In the genomic region with DNA sequence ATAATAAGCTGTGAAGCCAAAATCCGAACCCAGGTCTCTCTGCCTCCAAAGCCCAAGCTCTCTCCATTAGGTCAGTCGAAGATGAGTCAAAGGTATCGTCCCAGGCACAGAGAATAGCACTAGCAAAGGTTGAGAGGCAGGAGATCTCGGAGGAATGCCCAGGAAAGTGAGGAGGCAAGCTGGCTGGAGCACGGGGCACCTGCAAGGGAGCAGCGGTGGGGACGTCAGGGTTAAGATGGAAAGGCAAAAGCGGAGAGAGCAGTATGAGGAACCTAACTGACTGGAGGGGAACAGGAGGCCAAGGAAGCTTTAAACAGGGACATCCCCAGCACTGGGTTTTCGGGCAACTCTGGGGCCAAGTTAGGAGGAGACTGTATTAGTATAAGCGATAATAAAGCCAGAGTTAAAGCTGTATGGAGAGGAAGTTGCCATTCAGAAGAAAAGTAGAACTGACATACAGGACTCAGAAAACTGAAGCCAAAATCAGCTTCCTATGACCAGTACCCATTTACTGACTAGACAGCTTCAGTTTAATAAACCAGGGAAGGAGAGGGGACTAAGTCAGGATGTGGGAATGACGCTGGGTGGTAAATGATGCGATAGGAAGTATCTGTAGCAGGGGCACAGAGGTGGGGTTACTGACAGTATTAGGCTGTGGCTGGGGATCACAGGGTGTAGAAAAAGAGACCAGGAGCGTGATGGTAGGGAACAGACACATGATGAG, we compare ENCODE assay signal across 8 mouse cellular contexts. TPM values are rescaled to one million over a fixed set of nuclear protein-coding genes. Genes with fewer than 3 reads are reported as not detected.
DNase-seq lines count a peak whose midpoint lies in the region; ATAC-seq and TF ChIP-seq lines count a peak whose summit lies in the region.

No protein-coding gene starts in this region.

- no peak overlapping the region for H3K9ac ChIP-seq in neural tube, embryonic 11.5 days (ENCODE audit: low read length)
- H3K9ac ChIP-seq in liver, adult 2 months (ENCODE audit: low read depth, low read length) = peak overlapping the region; percentile 28
- no peak overlapping the region; the same call in 1 of the 2 replicates for H3K9ac ChIP-seq in stomach, embryonic 14.5 days (replicated peaks; ENCODE audit: low read depth, low read length)

- peaks cover 61% of the 10 kb centered on the region for H3K4me1 ChIP-seq in erythroblast, embryonic 14.5 days (ENCODE audit: control insufficient read depth)
- peaks cover 38% of the 10 kb centered on the region for H3K4me1 ChIP-seq in neural tube, embryonic 11.5 days (ENCODE audit: control insufficient read depth, insufficient read depth, low read length)
- peaks cover 24% of the 10 kb centered on the region for H3K4me1 ChIP-seq in liver, adult 2 months (ENCODE audit: control insufficient read depth, insufficient read depth, low read length)
- H3K4me1 ChIP-seq in stomach, embryonic 14.5 days (ENCODE audit: control insufficient read depth, insufficient read depth, low read length) = peaks cover 48% of the 10 kb centered on the region

- peak overlapping the region; percentile 82 for H3K4me3 ChIP-seq in erythroblast, embryonic 14.5 days (replicated peaks)
- H3K4me3 ChIP-seq in neural tube, embryonic 11.5 days (ENCODE audit: low read depth, low read length) = no peak overlapping the region
- H3K4me3 ChIP-seq in liver, adult 2 months (ENCODE audit: insufficient read depth, low read depth, low read length) = peak overlapping the region; percentile 28
- H3K4me3 ChIP-seq in stomach, embryonic 14.5 days (ENCODE audit: low read depth, low read length) = peak overlapping the region; percentile 82

- no peak for TF ChIP-seq CTCF in liver, adult 2 months (IDR thresholded peaks at IDR 0.05; ENCODE audit: low read depth, low read length)

- TF ChIP-seq POLR2A in liver, adult 2 months (IDR thresholded peaks at IDR 0.05; ENCODE audit: extremely low read depth, insufficient read depth, low read length) = no peak

- peaks cover 66% of the 10 kb centered on the region for H3K36me3 ChIP-seq in erythroblast, embryonic 14.5 days (ENCODE audit: control insufficient read depth)
- peaks cover 8% of the 10 kb centered on the region; the same call in 1 of the 2 replicates for H3K36me3 ChIP-seq in neural tube, embryonic 11.5 days (ENCODE audit: control insufficient read depth, insufficient read depth, low read length)
- peaks cover 23% of the 10 kb centered on the region for H3K36me3 ChIP-seq in liver, adult 2 months (ENCODE audit: control insufficient read depth, insufficient read depth, low read length)
- H3K36me3 ChIP-seq in stomach, embryonic 14.5 days (ENCODE audit: control insufficient read depth, insufficient read depth, low read length) = peaks cover 27% of the 10 kb centered on the region

- H3K9me3 ChIP-seq in erythroblast, embryonic 14.5 days (ENCODE audit: control insufficient read depth, low read length) = no peaks in the 10 kb centered on the region
- H3K9me3 ChIP-seq in neural tube, embryonic 11.5 days (ENCODE audit: control insufficient read depth, low read length) = no peaks in the 10 kb centered on the region
- H3K9me3 ChIP-seq in stomach, embryonic 14.5 days (ENCODE audit: control insufficient read depth, low read depth, low read length) = no peaks in the 10 kb centered on the region

- H3K27ac ChIP-seq in neural tube, embryonic 11.5 days (ENCODE audit: low read depth, low read length) = no peak overlapping the region
- peak overlapping the region; percentile 60 for H3K27ac ChIP-seq in liver, adult 2 months (replicated peaks; ENCODE audit: insufficient read depth, low read depth, low read length)
- H3K27ac ChIP-seq in stomach, embryonic 14.5 days (ENCODE audit: low read length) = peak overlapping the region; percentile 11; the same call in 1 of the 2 replicates

- no peaks in the 10 kb centered on the region for H3K27me3 ChIP-seq in erythroblast, embryonic 14.5 days (ENCODE audit: control insufficient read depth)
- no peaks in the 10 kb centered on the region for H3K27me3 ChIP-seq in neural tube, embryonic 11.5 days (ENCODE audit: control insufficient read depth, insufficient read depth, low read length)
- H3K27me3 ChIP-seq in liver, adult 2 months (ENCODE audit: control insufficient read depth, insufficient read depth, low read length) = no peaks in the 10 kb centered on the region
- no peaks in the 10 kb centered on the region for H3K27me3 ChIP-seq in stomach, embryonic 14.5 days (ENCODE audit: control insufficient read depth, insufficient read depth, low read length)

- H3K79me2 ChIP-seq in liver, adult 2 months (ENCODE audit: control insufficient read depth, insufficient read depth, low read length) = peaks cover 23% of the 10 kb centered on the region

- WGBS in neural tube, embryonic 11.5 days = 74% methylated on average over 13 of the region's 13 CpGs
- WGBS in liver, adult 2 months = 70% methylated on average over 13 of the region's 13 CpGs
- WGBS in stomach, embryonic 14.5 days = 59% methylated on average over 13 of the region's 13 CpGs

- DNase-seq in neural tube, embryonic 11.5 days (ENCODE audit: low spot score) = no peak
- DNase-seq in neural tube, embryonic 10.5 days (ENCODE audit: extremely low spot score, low spot score) = no peak
- peak; percentile 26 for DNase-seq in liver, adult 2 months (ENCODE audit: extremely low read depth, low read depth, low spot score)
- DNase-seq in gastrocnemius, postnatal 4 days (ENCODE audit: low spot score in 2 of 2) = no peak

- H3K4me2 ChIP-seq in neural tube, embryonic 11.5 days (ENCODE audit: low read depth) = peak overlapping the region; percentile 69; the same call in 1 of the 2 replicates
- peak overlapping the region; percentile 82 for H3K4me2 ChIP-seq in stomach, embryonic 14.5 days (replicated peaks; ENCODE audit: low read depth, low read length)

- no peak for ATAC-seq in erythroblast, adult 5-6 weeks (replicated peaks; ENCODE audit: low FRiP score, poor library complexity, severe bottlenecking)
- ATAC-seq in neural tube, embryonic 11.5 days (ENCODE audit: insufficient read depth, low FRiP score, low TSS enrichment) = no peak
- ATAC-seq in stomach, embryonic 14.5 days (ENCODE audit: insufficient number of reproducible peaks, insufficient read depth, low FRiP score, low read depth) = no peak
- ATAC-seq in cerebellum, adult (ENCODE audit: insufficient number of reproducible peaks, low FRiP score, low TSS enrichment) = no peak

RNA-seq across cellular contexts. Expression of gene Creb3, which starts 2.5 kb away (rescaled TPM):
- polyA plus RNA-seq in erythroblast, embryonic 14.5 days (2012) = 0.10 and 0.20 TPM in 2 replicates
- total RNA-seq in erythroblast, adult 5-6 weeks (2015; ENCODE audit: low replicate concordance) = 1.7 and 6.7 TPM in 2 replicates
- total RNA-seq in erythroblast, adult 5-6 weeks (2017; ENCODE audit: low replicate concordance) = 35.8 and 52.6 TPM in 2 replicates
- 56.0 and 62.5 TPM in 2 replicates for polyA plus RNA-seq in neural tube, embryonic 11.5 days (2014; fragmentation: Nextera tagmentation; extraction: Ambion mirVana)
- 37.8 and 41.1 TPM in 2 replicates for total RNA-seq in liver, adult 2 months (2014; rRNA removed)
- 47.9 and 62.0 TPM in 2 replicates for polyA plus RNA-seq in liver, adult 2 months (2012; rRNA removed)
- 56.2 and 69.8 TPM in 2 replicates for polyA plus RNA-seq in stomach, embryonic 14.5 days (2014; fragmentation: Nextera tagmentation; extraction: Ambion mirVana)
- 10 to 100 TPM; 51.9 to 55.1 TPM for total RNA-seq in gastrocnemius, postnatal 4 days (2021)

RNA-seq across cellular contexts. Expression of gene Tln1, which starts 2.8 kb away (rescaled TPM):
- polyA plus RNA-seq in erythroblast, embryonic 14.5 days (2012) = 17.6 and 19.2 TPM in 2 replicates
- 47.8 and 86.3 TPM in 2 replicates for total RNA-seq in erythroblast, adult 5-6 weeks (2015; ENCODE audit: low replicate concordance)
- total RNA-seq in erythroblast, adult 5-6 weeks (2017; ENCODE audit: low replicate concordance) = 197 and 262 TPM in 2 replicates
- polyA plus RNA-seq in neural tube, embryonic 11.5 days (2014; fragmentation: Nextera tagmentation; extraction: Ambion mirVana) = 42.1 and 48.8 TPM in 2 replicates
- 39.9 and 42.8 TPM in 2 replicates for total RNA-seq in liver, adult 2 months (2014; rRNA removed)
- 29.9 and 38.6 TPM in 2 replicates for polyA plus RNA-seq in liver, adult 2 months (2012; rRNA removed)
- 83.7 and 98.5 TPM in 2 replicates for polyA plus RNA-seq in stomach, embryonic 14.5 days (2014; fragmentation: Nextera tagmentation; extraction: Ambion mirVana)
- total RNA-seq in gastrocnemius, postnatal 4 days (2021) = 100 to 1,000 TPM; 137 to 140 TPM

RNA-seq across cellular contexts. Expression of gene Rgp1, which starts 18.8 kb away (rescaled TPM):
- 3.5 and 7.2 TPM in 2 replicates for polyA plus RNA-seq in erythroblast, embryonic 14.5 days (2012)
- 8.6 and 10.6 TPM in 2 replicates for total RNA-seq in erythroblast, adult 5-6 weeks (2015; ENCODE audit: low replicate concordance)
- total RNA-seq in erythroblast, adult 5-6 weeks (2017; ENCODE audit: low replicate concordance) = 5.7 and 8.9 TPM in 2 replicates
- polyA plus RNA-seq in neural tube, embryonic 11.5 days (2014; fragmentation: Nextera tagmentation; extraction: Ambion mirVana) = 26.5 and 32.1 TPM in 2 replicates
- total RNA-seq in liver, adult 2 months (2014; rRNA removed) = 15.9 and 18.7 TPM in 2 replicates
- 33.2 and 44.5 TPM in 2 replicates for polyA plus RNA-seq in liver, adult 2 months (2012; rRNA removed)
- polyA plus RNA-seq in stomach, embryonic 14.5 days (2014; fragmentation: Nextera tagmentation; extraction: Ambion mirVana) = 41.0 and 44.5 TPM in 2 replicates
- total RNA-seq in gastrocnemius, postnatal 4 days (2021) = 10 to 100 TPM; 37.1 to 41.3 TPM

RNA-seq across cellular contexts. Expression of gene Gba2, which starts 19.0 kb away (rescaled TPM):
- 0.70 and 1.1 TPM in 2 replicates for polyA plus RNA-seq in erythroblast, embryonic 14.5 days (2012)
- 4.2 and 7.3 TPM in 2 replicates for total RNA-seq in erythroblast, adult 5-6 weeks (2015; ENCODE audit: low replicate concordance)
- total RNA-seq in erythroblast, adult 5-6 weeks (2017; ENCODE audit: low replicate concordance) = 7.4 and 12.0 TPM in 2 replicates
- 29.8 and 30.8 TPM in 2 replicates for polyA plus RNA-seq in neural tube, embryonic 11.5 days (2014; fragmentation: Nextera tagmentation; extraction: Ambion mirVana)
- total RNA-seq in liver, adult 2 months (2014; rRNA removed) = 5.1 and 5.3 TPM in 2 replicates
- polyA plus RNA-seq in liver, adult 2 months (2012; rRNA removed) = 8.9 and 10.9 TPM in 2 replicates
- 13.8 and 14.4 TPM in 2 replicates for polyA plus RNA-seq in stomach, embryonic 14.5 days (2014; fragmentation: Nextera tagmentation; extraction: Ambion mirVana)
- 10 to 100 TPM; 11.5 to 12.0 TPM for total RNA-seq in gastrocnemius, postnatal 4 days (2021)

RNA-seq across cellular contexts. Expression of gene Msmp, which starts 24.6 kb away (rescaled TPM):
- polyA plus RNA-seq in erythroblast, embryonic 14.5 days (2012) = not detected in 2 replicates
- not detected in 2 replicates for total RNA-seq in erythroblast, adult 5-6 weeks (2015; ENCODE audit: low replicate concordance)
- not detected in 2 replicates for total RNA-seq in erythroblast, adult 5-6 weeks (2017; ENCODE audit: low replicate concordance)
- 1.8 and 2.4 TPM in 2 replicates for polyA plus RNA-seq in neural tube, embryonic 11.5 days (2014; fragmentation: Nextera tagmentation; extraction: Ambion mirVana)
- total RNA-seq in liver, adult 2 months (2014; rRNA removed) = not detected in 2 replicates
- polyA plus RNA-seq in liver, adult 2 months (2012; rRNA removed) = not detected in 2 replicates
- 0.91 and 1.0 TPM in 2 replicates for polyA plus RNA-seq in stomach, embryonic 14.5 days (2014; fragmentation: Nextera tagmentation; extraction: Ambion mirVana)
- total RNA-seq in gastrocnemius, postnatal 4 days (2021) = not detected

Comparison
In these comparisons a context has a peak if more than half of its experiments do, and no peak if none do; other contexts are left out.
1. RNA of gene Creb3, which starts 2.5 kb away (polyA plus RNA-seq): 56.2 to 69.8 TPM in stomach, embryonic 14.5 days, 56.0 to 62.5 TPM in neural tube, embryonic 11.5 days and 47.9 to 62.0 TPM in liver, adult 2 months; 0.10 to 0.20 TPM in erythroblast, embryonic 14.5 days; every median in the first group is over 10 times any median in the second.